Mouse (Mus musculus): Measurements from ENCODE around the gene Nop9.

Gene Nop9

GRCm38 (mm10) chr14:55769087-55769703 lies 23.7 kb downstream of the Nop9 start:
- peak; percentile 54 for DNase-seq (ENCODE audit: low read depth)

DNA sequence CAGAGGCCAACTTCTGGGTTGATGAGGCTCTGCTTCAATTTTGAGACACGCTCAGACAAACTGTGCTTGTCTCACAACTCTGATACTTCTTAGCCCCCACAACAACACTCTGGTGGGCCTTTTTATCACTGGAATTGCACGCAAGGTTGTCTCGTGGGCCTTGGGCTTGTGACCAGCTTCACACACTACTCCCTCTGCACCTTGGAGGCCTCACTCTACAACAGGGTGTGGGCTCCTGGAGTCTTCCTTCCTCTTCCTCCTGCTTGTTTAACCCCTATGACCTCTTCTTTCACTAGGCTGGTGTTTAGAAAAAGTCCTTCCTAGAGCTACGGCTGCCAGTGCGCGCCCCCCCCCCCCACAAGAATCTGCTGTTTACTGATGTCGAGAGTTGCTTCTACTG lies 31.2 kb downstream of the Nop9 start:
- DNase-seq (ENCODE audit: low read depth): no peak

GRCm38 (mm10) chr14:55777176-55777575 lies 31.7 kb downstream of the Nop9 start:
- no peak for DNase-seq (ENCODE audit: low read depth)

- no peak for DNase-seq (ENCODE audit: low read depth)
Measured at GRCm38 (mm10) chr14:55777806-55778205, 32.3 kb downstream of the Nop9 start.

DNA sequence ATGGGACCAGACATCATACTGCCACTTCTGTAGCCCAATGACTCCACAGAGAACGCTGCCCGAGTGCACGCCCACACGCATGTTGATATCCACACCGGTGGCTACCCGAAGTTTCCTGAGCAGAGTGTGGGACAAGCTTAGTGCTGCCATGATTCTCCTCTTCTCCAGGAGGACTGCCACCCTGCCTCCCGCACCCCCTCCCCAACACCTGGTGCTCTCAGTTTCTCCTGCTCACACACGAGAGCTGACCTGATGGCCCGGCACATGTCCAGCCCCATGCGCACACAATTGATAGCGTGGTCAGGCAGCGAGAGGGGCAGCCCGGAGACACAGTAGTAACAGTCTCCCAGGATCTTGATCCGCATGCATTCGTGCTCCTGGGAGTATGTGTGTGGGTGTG lies 33.2 kb downstream of the Nop9 start:
- no peak for DNase-seq (ENCODE audit: low read depth)

GRCm38 (mm10) chr14:55779656-55780055 lies 34.2 kb downstream of the Nop9 start:
- DNase-seq (ENCODE audit: low read depth): no peak

- no peak for DNase-seq (ENCODE audit: low read depth)
Measured at GRCm38 (mm10) chr14:55780736-55781135, 35.2 kb downstream of the Nop9 start.

GRCm38 (mm10) chr14:55781310-55781709 lies 35.8 kb downstream of the Nop9 start:
- peak; percentile 56 for DNase-seq (ENCODE audit: low read depth)

- DNase-seq (ENCODE audit: low read depth): no peak
Measured at GRCm38 (mm10) chr14:55782361-55782960, 37.0 kb downstream of the Nop9 start.

- DNase-seq (ENCODE audit: low read depth): no peak
Measured at GRCm38 (mm10) chr14:55783171-55783957, 37.9 kb downstream of the Nop9 start.

GRCm38 (mm10) chr14:55783958-55784235 lies 38.4 kb downstream of the Nop9 start, which contains the start of gene Adcy4:
Adcy4 (minus strand) TSS chr14:55784095.
- DNase-seq (ENCODE audit: low read depth): no peak

DNA sequence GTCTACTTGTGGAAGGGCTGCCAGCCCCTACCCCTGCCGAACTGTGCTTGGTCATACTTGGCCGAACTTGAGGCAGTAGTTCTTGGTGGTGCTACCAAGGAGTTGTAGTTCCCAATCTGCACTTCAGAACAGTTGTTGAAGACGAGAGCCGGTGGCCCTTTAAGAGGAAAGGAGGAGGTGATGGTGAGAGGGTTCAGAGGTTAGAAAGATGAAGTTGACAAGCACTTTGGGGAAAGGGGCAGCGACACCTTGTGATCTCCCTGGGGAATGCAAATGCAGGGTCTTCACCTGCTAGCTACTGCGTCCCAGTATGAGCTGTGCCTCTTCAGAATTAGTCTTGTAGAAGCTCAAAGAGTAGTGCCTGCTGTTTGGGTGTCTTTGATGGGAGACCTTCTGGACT lies 39.7 kb downstream of the Nop9 start:
- DNase-seq (ENCODE audit: low read depth): no peak

DNA sequence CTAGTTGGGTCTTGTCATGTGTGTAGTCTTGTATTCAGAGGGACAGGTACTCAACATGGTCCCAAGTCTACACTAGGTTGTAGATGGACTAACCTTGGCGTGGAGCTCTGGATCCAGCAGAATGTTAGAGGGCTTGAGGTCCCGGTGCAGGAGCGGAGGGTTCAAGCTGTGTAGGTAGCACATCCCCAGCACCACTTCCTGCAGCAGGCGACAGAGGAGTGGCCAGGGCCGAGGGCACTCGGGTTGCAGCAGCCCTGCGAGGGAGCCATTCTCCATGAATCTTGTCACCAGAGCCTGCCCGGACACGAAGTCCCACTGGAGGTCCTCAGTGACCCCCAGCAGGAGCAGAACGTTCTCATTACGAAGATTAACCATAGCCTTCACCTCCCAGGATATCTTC lies 42.2 kb downstream of the Nop9 start:
- no peak for DNase-seq (ENCODE audit: low read depth)

- DNase-seq (ENCODE audit: low read depth): peak; percentile 68
Measured at GRCm38 (mm10) chr14:55788256-55789050, 43.0 kb downstream of the Nop9 start, which contains the start of gene Ripk3. Ripk3 (minus strand) TSS chr14:55788865.

DNA sequence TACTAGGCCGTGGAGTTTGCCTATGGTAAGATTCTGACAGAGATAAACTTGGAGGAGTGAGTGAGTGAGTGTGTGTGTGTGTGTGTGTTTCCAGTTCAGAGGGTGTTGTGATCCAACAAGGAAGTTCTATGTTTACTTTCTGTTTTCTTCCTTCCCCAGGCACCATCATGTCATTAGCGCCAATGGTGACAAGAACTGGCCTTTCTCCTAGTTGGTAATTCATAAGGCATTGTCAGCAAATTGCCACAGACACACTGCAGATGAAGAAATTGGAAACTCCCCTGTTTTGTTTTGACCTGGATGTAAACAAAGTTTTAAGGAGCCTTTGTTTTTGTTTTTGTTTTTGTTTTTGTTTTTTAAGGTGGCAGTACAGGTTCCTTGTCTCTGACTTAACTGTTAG lies 48.0 kb downstream of the Nop9 start:
- DNase-seq (ENCODE audit: low read depth): no peak

GRCm38 (mm10) chr14:55793946-55794345 lies 48.5 kb downstream of the Nop9 start:
- DNase-seq (ENCODE audit: low read depth): no peak

- peak; percentile 40 for DNase-seq (ENCODE audit: low read depth)
Measured at GRCm38 (mm10) chr14:55795380-55796163, 50.1 kb downstream of the Nop9 start.
